Mouse (Mus musculus) layer of hippocampus, postnatal 10 days (tissue): ENCODE results near the gene Dok1. TPM values are rescaled to one million over a fixed set of nuclear protein-coding genes. Genes with fewer than 3 reads are reported as not detected.

Experiments
- DNase-seq, 2 experiments: peaks; one replicate each; pipeline ENCODE4 v3.0.0; 2021; ENCODE audit warnings: low spot score in 2 of 2
- total RNA-seq, 2 experiments: library from RNA; stranded (reverse); gene quantifications; 2 replicates each; pipeline ENCODE4 v1.2.3; 2021

Gene Dok1
- total RNA-seq, 2 experiments from 2014 or later, result 1.6 to 2.4 TPM

- DNase-seq, result no peak
These were observed 16.1 kb downstream of the Dok1 start for GRCm38 (mm10) chr6:83017190-83017589.

- DNase-seq, result no peak
These were observed 17.5 kb downstream of the Dok1 start for GRCm38 (mm10) chr6:83015749-83016148.

- no peak for DNase-seq
These were observed 18.5 kb downstream of the Dok1 start for GRCm38 (mm10) chr6:83014482-83015466.

- no peak for DNase-seq
These were observed 19.8 kb downstream of the Dok1 start for GRCm38 (mm10) chr6:83013444-83013843.

- no peak for DNase-seq
These were observed 21.5 kb downstream of the Dok1 start for GRCm38 (mm10) chr6:83011756-83012155.

- DNase-seq, result no peak
These were observed 22.0 kb downstream of the Dok1 start for GRCm38 (mm10) chr6:83011255-83011654.

- no peak for DNase-seq
These were observed 23.3 kb downstream of the Dok1 start for GRCm38 (mm10) chr6:83010010-83010409.

- DNase-seq, result no peak
These were observed 24.6 kb downstream of the Dok1 start for GRCm38 (mm10) chr6:83008659-83009058.

GRCm38 (mm10) chr6:83006114-83006513 is 27.2 kb downstream of the Dok1 start:
- no peak for DNase-seq

- no peak for DNase-seq
These were observed 27.7 kb downstream of the Dok1 start for GRCm38 (mm10) chr6:83005444-83006011.

GRCm38 (mm10) chr6:83004872-83005271 is 28.4 kb downstream of the Dok1 start:
- DNase-seq, result no peak

GRCm38 (mm10) chr6:83004309-83004708 is 29.0 kb downstream of the Dok1 start:
- DNase-seq, result no peak

- DNase-seq, result no peak
These were observed 29.4 kb downstream of the Dok1 start for GRCm38 (mm10) chr6:83003850-83004249.

- no peak for DNase-seq
These were observed 30.2 kb downstream of the Dok1 start for GRCm38 (mm10) chr6:83003082-83003481.

GRCm38 (mm10) chr6:82999986-83000385 is 33.3 kb downstream of the Dok1 start:
- no peak for DNase-seq

- no peak for DNase-seq
These were observed 34.9 kb downstream of the Dok1 start for GRCm38 (mm10) chr6:82998326-82998725.

- no peak for DNase-seq
These were observed 35.7 kb downstream of the Dok1 start for GRCm38 (mm10) chr6:82997511-82998102.

GRCm38 (mm10) chr6:82996740-82997315 is 36.4 kb downstream of the Dok1 start:
- peak; percentile 91 to 93 for DNase-seq

- DNase-seq, result no peak
These were observed 38.9 kb downstream of the Dok1 start for GRCm38 (mm10) chr6:82994372-82994771.

- DNase-seq, result no peak
These were observed 39.6 kb downstream of the Dok1 start for GRCm38 (mm10) chr6:82993696-82994095.

- DNase-seq, result no peak
These were observed 45.8 kb downstream of the Dok1 start for GRCm38 (mm10) chr6:82987411-82987971.
